Mouse (Mus musculus) C2C12 (cell line): ENCODE results near the gene Mrps18c.

Experiments used
- MAX ChIP-seq: IDR thresholded peaks from one replicate; pipeline ENCODE4 v1.6.1; 2011; ENCODE audit warnings: mild to moderate bottlenecking, control low read depth
- MYOD1 ChIP-seq: IDR thresholded peaks from one replicate; pipeline ENCODE4 v1.6.1; 2011; ENCODE audit warnings: low read depth; ENCODE audit not compliant: control insufficient read depth, insufficient read length

DNA sequence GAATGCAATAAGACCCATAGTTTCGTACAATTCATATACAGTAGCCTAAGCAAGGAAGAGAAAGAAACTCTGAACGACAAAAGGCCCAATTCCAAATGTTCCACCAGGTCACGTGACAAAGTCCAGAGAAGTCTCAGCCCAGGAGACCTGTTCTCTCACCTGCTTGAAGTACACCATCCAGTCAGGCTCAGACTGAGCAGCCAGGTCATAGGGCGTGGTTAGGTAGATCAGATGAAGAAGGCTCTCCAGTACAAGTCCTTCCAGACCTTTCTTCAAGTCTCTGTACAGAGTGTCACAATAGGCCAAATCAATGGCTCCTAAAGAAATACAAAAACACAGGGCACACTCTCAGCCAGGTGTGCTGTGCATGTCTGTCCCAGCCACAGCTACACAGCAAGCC, 26.9 kb upstream of the Mrps18c start:
- TF ChIP-seq MAX (no peak), MYOD1 (no peak)
